Mouse (Mus musculus) hindbrain, postnatal 0 days (tissue): ENCODE measurements at regions not wholly inside any gene's neighbourhood (a gene's known extent, or its start where the extent isn't known, plus 50 kb on each side); places are given as distances from the start of the nearest gene placed in this dataset.
"Not testable (repeated sequence)": the region's sequence is repeated elsewhere in the genome, so short reads cannot be mapped to it uniquely, and the experiment has no call there.

Experiments
- ATAC-seq: fragments of 200-750 bp; cut with Nextera tagmentation; 2 replicates; pipeline ENCODE4 v1.8.0; 2017; ENCODE audit warnings: mild to moderate bottlenecking, moderate TSS enrichment, moderate library complexity
- DNase-seq: peaks from one replicate; pipeline ENCODE4 v3.0.0-alpha.2; 2015; ENCODE audit warnings: low spot score
- H3K27ac ChIP-seq: fragments of 300-500 bp; sonication (generic); 2 replicates; pipeline ENCODE4 v1.5.1; 2014; ENCODE audit warnings: mild to moderate bottlenecking
- H3K27me3 ChIP-seq: fragments of 300-500 bp; sonication (generic); 2 replicates; pipeline ENCODE4 v1.6.1; 2014; ENCODE audit warnings: low read length, mixed read lengths; ENCODE audit not compliant: insufficient read depth
- H3K36me3 ChIP-seq: fragments of 300-500 bp; sonication (generic); 2 replicates; pipeline ENCODE4 v1.6.1; 2014; ENCODE audit warnings: low read length, mixed read lengths; ENCODE audit not compliant: insufficient read depth
- H3K4me1 ChIP-seq: fragments of 300-500 bp; sonication (generic); 2 replicates; pipeline ENCODE4 v1.6.1; 2014; ENCODE audit warnings: antibody characterized with exemption, low read length, mixed read lengths; ENCODE audit not compliant: insufficient read depth
- H3K4me2 ChIP-seq: fragments of 300-500 bp; sonication (generic); 2 replicates; pipeline ENCODE4 v1.6.1; 2014; ENCODE audit warnings: low read depth, mild to moderate bottlenecking, low read length, moderate library complexity, mixed read lengths
- H3K4me3 ChIP-seq: fragments of 300-500 bp; sonication (generic); 2 replicates; pipeline ENCODE4 v1.5.1; 2014; ENCODE audit warnings: low read length
- H3K9ac ChIP-seq: fragments of 300-500 bp; sonication (generic); replicated peaks from 2 replicates; pipeline ENCODE4 v1.6.1; 2014; ENCODE audit warnings: mild to moderate bottlenecking, low read length, moderate library complexity, mixed read lengths
- H3K9me3 ChIP-seq: fragments of 300-500 bp; sonication (generic); 2 replicates; pipeline ENCODE4 v1.6.1; 2016; ENCODE audit warnings: low read length, mixed read lengths
- CTCF ChIP-seq: IDR thresholded peaks from 2 replicates; pipeline ENCODE4 v1.5.1; 2016; ENCODE audit warnings: antibody characterized with exemption, control low read depth, low read depth
- WGBS: fragments of 180-500 bp; shearing (Covaris S2); extraction: QIAGEN DNeasy Blood & Tissue Kit; methylation state at CpG from one replicate; pipeline ENCODE4 v1.1.7; 2014; 5-methylcytosine and 5-hydroxymethylcytosine counted together

DNA sequence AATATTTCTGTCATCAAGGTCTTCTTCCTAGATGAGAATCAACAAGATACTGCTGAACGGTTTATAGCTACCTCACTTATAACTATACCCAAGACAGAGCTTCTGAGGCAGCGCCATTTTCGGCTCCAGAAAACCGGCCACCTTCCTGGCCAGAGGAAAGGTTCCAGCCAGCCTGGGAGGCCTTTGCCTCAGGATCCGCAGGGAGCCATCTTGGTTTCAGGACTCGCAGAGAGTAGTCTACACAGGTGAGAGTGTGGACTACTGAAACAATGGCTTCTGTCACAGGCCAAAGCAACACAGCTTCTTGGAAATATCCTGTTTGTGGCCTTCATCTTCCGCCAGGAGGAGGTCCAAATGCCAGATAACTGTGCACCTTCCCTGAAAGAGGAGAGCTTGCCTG, 447.5 kb downstream of the Kcnt2 start:
- no peaks in the 10 kb centered on the region for H3K27me3 ChIP-seq
- H3K27ac ChIP-seq = no peak overlapping the region
- H3K4me2 ChIP-seq = no peak overlapping the region
- H3K36me3 ChIP-seq = no peaks in the 10 kb centered on the region
- no peak for TF ChIP-seq CTCF
- H3K9ac ChIP-seq = no peak overlapping the region
- H3K9me3 ChIP-seq = no peaks in the 10 kb centered on the region
- no peak for DNase-seq
- 94% methylated on average over 7 of the region's 7 CpGs for WGBS
- ATAC-seq = no peak
- no peaks in the 10 kb centered on the region for H3K4me1 ChIP-seq
- no peak overlapping the region for H3K4me3 ChIP-seq

DNA sequence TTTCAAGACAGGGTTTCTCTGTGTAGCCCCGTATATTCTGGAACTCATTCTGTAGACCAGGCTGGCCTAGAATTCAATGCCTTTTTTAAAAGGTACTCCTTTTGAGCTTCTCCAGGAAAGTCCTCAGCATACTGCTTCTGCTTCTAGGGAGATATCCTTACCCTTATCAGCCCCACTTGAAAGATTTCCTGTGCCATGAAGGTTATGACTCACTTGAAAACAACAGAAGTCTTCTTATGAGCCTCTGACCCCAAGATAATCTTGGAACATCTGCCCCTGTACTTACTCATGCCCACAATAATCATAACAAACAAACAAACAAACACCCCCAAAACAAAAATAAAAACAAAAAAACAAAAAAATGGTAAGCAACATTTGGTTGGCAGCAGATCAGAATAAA, 484.2 kb downstream of the Kcnt2 start:
- DNase-seq = no peak
- Histone ChIP-seq H3K9ac (no peak overlapping the region), H3K4me1 (no peaks in the 10 kb centered on the region), H3K27me3 (no peaks in the 10 kb centered on the region), H3K4me3 (no peak overlapping the region), H3K4me2 (no peak overlapping the region), H3K9me3 (no peaks in the 10 kb centered on the region), H3K36me3 (no peaks in the 10 kb centered on the region), H3K27ac (no peak overlapping the region)
- no peak for ATAC-seq
- no peak for TF ChIP-seq CTCF
- 100% methylated on average over 1 of the region's 1 CpGs for WGBS

DNA sequence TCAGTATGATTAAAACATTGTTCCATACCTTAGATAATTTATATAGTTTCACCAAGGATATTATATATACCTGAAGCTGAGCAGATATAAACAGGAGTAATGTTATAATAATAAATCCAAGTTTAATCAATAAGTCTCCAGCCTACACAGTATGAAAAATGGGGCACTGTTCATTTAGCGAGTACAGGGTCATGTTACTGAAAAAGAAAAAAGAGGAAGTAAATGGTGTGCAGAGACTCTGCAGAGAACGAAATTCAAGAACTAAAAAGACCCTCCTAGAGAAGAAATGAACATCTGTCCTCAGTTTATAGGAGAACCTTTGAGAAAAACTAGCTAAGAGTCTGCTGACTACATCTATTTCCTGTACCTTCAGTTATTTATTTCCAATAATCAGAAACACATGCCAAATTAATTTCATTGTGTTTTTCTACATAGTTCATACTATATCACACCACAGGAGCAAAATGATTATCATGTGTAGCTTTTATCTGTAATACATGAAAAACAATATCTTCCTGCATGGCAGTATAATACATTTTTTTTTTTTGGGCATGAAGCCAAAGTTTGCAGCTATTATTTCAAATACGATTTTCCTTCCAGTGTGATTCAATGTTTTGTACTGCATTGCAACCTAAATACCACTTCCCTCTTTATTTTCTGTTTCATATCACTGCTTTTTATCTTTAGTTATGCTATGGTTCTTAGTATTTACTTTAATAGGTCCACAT, 493.2 kb downstream of the Kcnt2 start:
- DNase-seq (no peak), ATAC-seq (no peak)
- no peaks in the 10 kb centered on the region for H3K9me3 ChIP-seq
- no peak overlapping the region for H3K9ac ChIP-seq
- no peaks in the 10 kb centered on the region for H3K27me3 ChIP-seq
- 63% methylated on average over 3 of the region's 3 CpGs for WGBS
- no peak overlapping the region for H3K27ac ChIP-seq
- no peak for TF ChIP-seq CTCF
- no peak overlapping the region for H3K4me2 ChIP-seq
- H3K36me3 ChIP-seq = no peaks in the 10 kb centered on the region
- no peaks in the 10 kb centered on the region for H3K4me1 ChIP-seq
- H3K4me3 ChIP-seq = no peak overlapping the region

DNA sequence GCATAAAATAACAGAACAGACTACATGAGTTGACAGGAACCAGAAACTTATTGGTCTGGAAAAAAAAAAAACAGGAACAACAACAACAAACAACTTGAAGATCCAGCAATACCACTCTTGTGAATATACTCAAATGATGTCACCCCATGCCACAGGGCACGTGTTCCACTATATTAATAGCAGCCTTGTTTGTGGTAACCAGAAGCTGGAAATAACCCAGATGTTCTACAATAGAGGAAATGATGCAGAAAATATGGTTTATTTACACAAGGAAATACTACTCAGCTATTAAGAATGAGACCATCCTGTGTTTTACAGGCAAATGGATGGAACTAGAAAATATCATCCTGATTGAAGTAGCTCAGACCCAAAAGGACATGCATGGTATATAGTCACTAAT, 494.1 kb downstream of the Kcnt2 start:
- Histone ChIP-seq H3K4me3 (no peak overlapping the region), H3K9me3 (no peaks in the 10 kb centered on the region), H3K9ac (no peak overlapping the region), H3K36me3 (no peaks in the 10 kb centered on the region), H3K27ac (no peak overlapping the region), H3K27me3 (no peaks in the 10 kb centered on the region), H3K4me1 (no peaks in the 10 kb centered on the region), H3K4me2 (no peak overlapping the region)
- WGBS = 52% methylated on average over 1 of the region's 1 CpGs
- no peak for DNase-seq
- no peak for TF ChIP-seq CTCF
- ATAC-seq = no peak

DNA sequence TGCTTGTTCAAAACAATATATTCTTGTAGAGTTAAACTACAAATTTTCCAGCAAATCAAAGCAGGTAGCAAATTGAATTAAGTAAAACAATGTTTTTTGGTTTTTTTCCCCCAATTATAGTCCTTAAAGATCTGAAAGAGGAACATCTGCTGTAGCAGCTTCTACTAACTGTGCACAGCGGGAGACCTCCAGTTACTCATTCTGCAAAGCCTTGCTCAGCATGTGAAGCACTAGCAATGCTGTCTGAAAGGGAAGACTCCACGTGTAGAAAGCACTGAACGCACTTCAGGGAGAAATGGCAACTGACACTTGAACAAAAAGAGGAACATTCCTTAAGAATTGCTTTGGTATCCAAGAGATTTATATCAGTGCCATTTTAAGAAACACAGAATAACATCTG, 502.1 kb downstream of the Kcnt2 start:
- TF ChIP-seq CTCF = no peak
- H3K36me3 ChIP-seq = no peaks in the 10 kb centered on the region
- H3K27ac ChIP-seq = no peak overlapping the region
- H3K4me2 ChIP-seq = no peak overlapping the region
- no peak overlapping the region for H3K9ac ChIP-seq
- H3K9me3 ChIP-seq = no peaks in the 10 kb centered on the region
- WGBS = 3% methylated on average over 3 of the region's 3 CpGs
- H3K4me1 ChIP-seq = no peaks in the 10 kb centered on the region
- ATAC-seq (peak; percentile 58; the same call in 1 of the 2 replicates), DNase-seq (peak; percentile 80)
- no peak overlapping the region for H3K4me3 ChIP-seq
- H3K27me3 ChIP-seq = no peaks in the 10 kb centered on the region

DNA sequence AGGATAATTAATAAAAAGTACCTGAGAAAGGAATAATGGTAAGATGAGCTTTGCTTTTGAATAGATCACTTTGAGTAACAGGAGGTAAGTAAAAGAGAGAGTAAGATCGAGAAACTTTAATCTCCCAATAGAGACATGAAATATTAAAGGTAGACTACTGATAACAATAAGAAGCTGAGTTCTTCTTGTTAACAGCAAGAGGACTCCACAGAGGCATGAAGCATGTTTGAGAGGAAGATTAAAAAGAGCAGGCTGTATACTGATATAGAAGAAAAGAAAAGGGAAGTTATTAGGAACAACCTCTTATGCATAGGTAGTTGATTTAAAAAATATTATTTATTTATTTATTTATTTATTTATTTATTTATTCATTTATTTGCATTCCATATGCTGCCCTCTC, 519.9 kb downstream of the Kcnt2 start:
- no peak for DNase-seq
- WGBS = 92% methylated on average over 1 of the region's 1 CpGs
- Histone ChIP-seq H3K4me2 (no peak overlapping the region), H3K36me3 (no peaks in the 10 kb centered on the region), H3K9me3 (no peaks in the 10 kb centered on the region), H3K27me3 (no peaks in the 10 kb centered on the region), H3K9ac (no peak overlapping the region), H3K4me1 (no peaks in the 10 kb centered on the region), H3K27ac (no peak overlapping the region), H3K4me3 (no peak overlapping the region)
- no peak for TF ChIP-seq CTCF
- ATAC-seq = no peak

DNA sequence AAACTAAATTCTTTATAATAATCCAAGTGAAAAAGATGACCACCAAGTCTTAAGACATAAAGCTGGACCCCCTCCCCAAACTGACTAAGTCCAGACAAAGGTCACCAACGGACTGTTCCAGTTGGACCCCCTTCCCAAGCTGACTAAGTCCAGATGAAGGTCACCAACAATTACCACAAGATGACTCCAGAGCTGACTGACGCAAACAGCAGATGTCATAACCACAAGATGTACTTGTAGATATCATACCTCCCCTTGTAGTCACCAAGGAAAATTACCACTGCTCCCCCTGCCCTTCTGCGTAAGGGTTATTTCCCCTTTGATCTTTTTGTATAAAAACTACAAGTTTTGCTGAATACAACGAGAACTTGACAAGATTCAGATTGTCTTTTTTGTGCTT, 527.8 kb downstream of the Kcnt2 start:
- not testable (repeated sequence) for H3K4me3 ChIP-seq, H3K4me1 ChIP-seq, DNase-seq, H3K27me3 ChIP-seq, H3K9ac ChIP-seq, H3K4me2 ChIP-seq, ATAC-seq, H3K9me3 ChIP-seq, H3K27ac ChIP-seq, H3K36me3 ChIP-seq
- whole genome bisulfite sequencing = 83% methylated on average over 4 of the region's 4 CpGs
